Mouse (Mus musculus) CH12.LX (cell line): ENCODE data around the gene Gm20815.
"Not testable (repeated sequence)": the region's sequence is repeated elsewhere in the genome, so short reads cannot be mapped to it uniquely, and the experiment has no call there.

Experiments used
- CHD2 ChIP-seq: IDR thresholded peaks from 2 replicates; pipeline ENCODE4 v1.6.1; 2011; ENCODE audit warnings: low read length, improper control_type of control experiment
- CTCF ChIP-seq, 2 experiments: IDR thresholded peaks in 1 of 2; conservative IDR thresholded peaks in 1 of 2; 2 replicates each; pipeline ENCODE4 v1.5.1; 2011 to 2012; ENCODE audit warnings: low read depth in 2 of 2, low read length in 2 of 2, improper control_type of control experiment in 1 of 2, inconsistent platforms in 1 of 2, mild to moderate bottlenecking in 1 of 2, moderate library complexity in 1 of 2
- EP300 ChIP-seq: IDR thresholded peaks from 2 replicates; pipeline ENCODE4 v1.6.1; 2011; ENCODE audit warnings: low read length, improper control_type of control experiment
- JUND ChIP-seq: conservative IDR thresholded peaks from 2 replicates; pipeline ENCODE4 v1.6.1; 2011; ENCODE audit warnings: low read depth, low read length, improper control_type of control experiment
- MEF2A ChIP-seq: IDR thresholded peaks from 2 replicates; pipeline ENCODE4 v1.6.1; 2014; ENCODE audit warnings: low read depth, mild to moderate bottlenecking, inconsistent platforms, low read length, improper control_type of control experiment, borderline replicate concordance
- MYC ChIP-seq: IDR thresholded peaks from 2 replicates; pipeline ENCODE4 v1.6.1; 2011; ENCODE audit warnings: low read depth, mild to moderate bottlenecking, improper control_type of control experiment, low read length
- POLR2A ChIP-seq: IDR thresholded peaks from 2 replicates; pipeline ENCODE4 v1.6.1; 2011; ENCODE audit warnings: low read depth, mild to moderate bottlenecking, improper control_type of control experiment, low read length
- SMC3 ChIP-seq: IDR thresholded peaks from 2 replicates; pipeline ENCODE4 v1.6.1; 2011; ENCODE audit warnings: low read depth, low read length, improper control_type of control experiment
- TBP ChIP-seq: conservative IDR thresholded peaks from 2 replicates; pipeline ENCODE4 v1.6.1; 2011; ENCODE audit warnings: low read depth, low read length, improper control_type of control experiment
- UBTF ChIP-seq: IDR thresholded peaks from 2 replicates; pipeline ENCODE4 v1.6.1; 2012; ENCODE audit warnings: low read depth, mild to moderate bottlenecking, inconsistent platforms, low read length, improper control_type of control experiment, moderate library complexity
- ZC3H11A ChIP-seq: IDR thresholded peaks from 2 replicates; pipeline ENCODE4 v1.6.1; 2012; ENCODE audit warnings: low read depth, mild to moderate bottlenecking, inconsistent platforms, low read length, improper control_type of control experiment
- ZNF384 ChIP-seq: IDR thresholded peaks from 2 replicates; pipeline ENCODE4 v1.6.1; 2012; ENCODE audit warnings: low read depth, low read length, improper control_type of control experiment, inconsistent platforms

DNA sequence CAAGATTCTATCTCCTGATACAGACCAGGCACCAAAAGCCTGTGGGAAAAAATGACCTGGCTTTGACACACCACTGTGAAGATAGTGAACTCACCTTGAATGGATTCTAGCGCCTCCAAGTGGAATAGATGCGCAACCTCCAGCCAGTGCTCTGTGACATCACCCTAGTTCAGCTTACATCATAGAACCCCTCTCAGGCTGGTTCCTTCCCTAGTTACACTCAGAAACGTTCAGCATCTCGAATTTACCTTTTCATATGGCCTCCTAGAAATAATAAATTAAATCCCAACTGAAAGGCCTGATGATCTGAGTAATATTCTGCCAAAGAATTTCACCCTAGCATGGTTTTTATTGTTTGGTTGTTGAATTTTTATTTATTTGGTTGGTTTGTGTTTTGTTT, at the start of gene Gm20815:
- not testable (repeated sequence) for TF ChIP-seq CTCF (conservative IDR thresholded peaks at IDR 0.05 in 1 of 2, IDR thresholded peaks at IDR 0.05 in 1 of 2; ENCODE audit: low read depth in 2 of 2, low read length in 2 of 2); MEF2A; CHD2; SMC3; UBTF; POLR2A; TBP; MYC; JUND; ZC3H11A; EP300; ZNF384
